Mouse (Mus musculus) frontal cortex, adult 2 months (tissue): Measurements from ENCODE around the gene Fam81a. TPM values are rescaled to one million over a fixed set of nuclear protein-coding genes. Genes with fewer than 3 reads are reported as not detected.

Source experiments
- DNase-seq, 2 experiments: peaks; one replicate each; pipeline ENCODE4 v3.0.0; 2022; ENCODE audit warnings: low spot score in 1 of 2; ENCODE audit errors: extremely low spot score in 1 of 2
- polyA plus RNA-seq: library from polyadenylated mRNA; depleted of rRNA; stranded (reverse); fragments of >200 nt; gene quantifications from 2 replicates; pipeline ENCODE4 v1.2.3, GENCODE M21; 2012; rRNA removed

The Fam81a gene
- polyA plus RNA-seq, 1 experiment: 131 TPM

DNA sequence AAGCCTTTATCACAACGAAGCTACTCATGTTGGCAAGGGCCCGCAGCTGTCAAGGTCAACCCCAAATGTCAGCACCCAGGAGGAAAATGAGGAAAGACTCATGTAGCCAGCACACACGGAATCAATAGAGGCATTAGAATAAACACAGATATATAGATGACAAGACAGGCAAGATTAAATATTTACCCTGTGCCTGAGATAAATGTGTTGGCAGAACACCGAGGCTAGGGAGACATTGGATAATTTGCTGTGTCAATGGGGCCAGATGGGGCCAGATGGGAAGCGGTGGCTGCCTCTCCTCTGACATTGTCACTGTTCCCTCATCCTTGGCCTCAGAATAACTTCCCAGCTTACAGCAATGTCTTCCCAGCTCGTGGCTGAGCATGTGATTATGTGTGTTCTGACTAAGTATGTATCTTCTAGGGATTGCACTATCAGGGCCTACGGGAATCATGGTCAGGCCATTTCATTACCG is 72.4 kb downstream of the Fam81a start:
- DNase-seq: no peak

GRCm38 (mm10) chr9:70067497-70067896 is 74.9 kb downstream of the Fam81a start:
- DNase-seq: no peak

DNA sequence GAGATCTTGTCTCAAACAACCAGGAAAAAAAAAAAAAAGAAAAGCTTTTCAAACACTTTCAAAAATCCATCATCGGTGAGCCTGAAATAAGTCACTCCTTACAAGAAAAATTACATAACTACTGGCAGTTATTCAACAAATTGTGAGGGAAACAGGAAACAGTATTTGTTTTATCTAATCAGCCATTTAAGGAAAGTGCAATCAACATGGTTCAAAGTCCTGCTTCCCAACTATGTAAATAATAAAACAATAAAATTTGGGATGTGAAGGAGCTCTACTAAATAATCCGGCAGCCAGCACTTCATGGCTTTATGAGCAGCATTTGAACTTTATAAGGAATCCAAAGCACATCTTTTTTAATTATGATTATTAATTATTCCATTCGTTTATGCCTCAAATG is 80.3 kb downstream of the Fam81a start:
- DNase-seq: no peak

DNA sequence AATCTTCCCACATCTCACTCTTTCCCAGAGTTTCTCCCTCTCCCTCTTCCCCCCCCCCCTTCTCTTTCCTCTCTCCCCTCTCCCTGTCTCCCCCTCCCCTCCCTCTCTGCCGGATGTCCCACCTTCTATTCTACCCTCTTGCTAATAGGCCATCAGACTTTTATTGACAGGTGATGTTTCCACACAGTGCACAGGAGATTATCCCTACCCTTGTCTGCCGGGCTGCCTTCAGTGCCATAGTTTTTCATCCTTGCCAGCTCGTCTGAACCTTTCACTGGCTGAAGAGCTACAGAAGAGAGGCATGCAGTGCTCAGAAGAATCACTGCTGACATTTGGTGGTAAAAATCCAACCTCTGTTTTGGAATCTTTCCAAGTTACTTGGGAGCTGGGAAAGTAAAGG is 88.9 kb downstream of the Fam81a start:
- no peak for DNase-seq

- no peak for DNase-seq
Observed at GRCm38 (mm10) chr9:70052730-70053129, 89.6 kb downstream of the Fam81a start.

GRCm38 (mm10) chr9:70049839-70050238 is 92.5 kb downstream of the Fam81a start:
- DNase-seq: no peak

DNA sequence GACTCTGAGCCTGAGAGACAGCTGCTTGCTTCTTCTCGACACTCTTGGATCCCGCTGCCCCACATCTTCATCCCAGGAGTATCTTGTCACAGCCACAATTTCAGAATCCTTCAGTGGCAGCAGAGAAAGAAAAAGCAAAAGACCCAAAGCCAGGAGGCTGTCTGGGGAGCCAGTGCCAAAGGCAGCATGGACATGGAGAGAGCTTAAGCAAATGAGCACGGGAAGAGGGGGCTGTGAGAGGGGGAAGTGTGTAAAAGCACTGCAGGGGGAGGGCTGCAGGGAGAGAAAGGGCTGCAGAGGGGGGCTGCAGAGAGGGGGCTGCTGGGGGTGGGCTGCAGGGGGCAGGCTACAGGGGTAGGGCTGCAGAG is 93.0 kb downstream of the Fam81a start:
- DNase-seq: no peak

GRCm38 (mm10) chr9:70048751-70049415 is 93.5 kb downstream of the Fam81a start:
- no peak for DNase-seq

DNA sequence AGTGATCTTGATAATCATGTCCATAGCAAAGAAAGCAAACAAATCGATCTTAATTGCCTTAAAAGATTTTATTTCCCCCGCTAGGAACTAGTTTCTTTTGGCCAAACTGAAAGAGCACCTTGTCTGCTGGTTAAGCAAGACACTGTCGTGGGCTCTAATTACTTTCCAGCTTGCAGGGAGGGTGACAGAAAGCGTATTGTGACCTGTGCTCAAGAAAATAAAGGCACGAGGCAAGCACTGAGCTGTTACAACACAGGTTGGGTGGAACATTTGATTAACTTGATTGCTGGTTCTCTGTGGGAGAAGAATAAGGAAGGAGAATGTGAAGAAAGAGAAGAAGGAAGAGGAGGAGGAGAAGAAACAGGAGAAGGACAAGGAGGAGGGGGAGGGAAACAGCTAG is 94.1 kb downstream of the Fam81a start:
- no peak for DNase-seq

DNA sequence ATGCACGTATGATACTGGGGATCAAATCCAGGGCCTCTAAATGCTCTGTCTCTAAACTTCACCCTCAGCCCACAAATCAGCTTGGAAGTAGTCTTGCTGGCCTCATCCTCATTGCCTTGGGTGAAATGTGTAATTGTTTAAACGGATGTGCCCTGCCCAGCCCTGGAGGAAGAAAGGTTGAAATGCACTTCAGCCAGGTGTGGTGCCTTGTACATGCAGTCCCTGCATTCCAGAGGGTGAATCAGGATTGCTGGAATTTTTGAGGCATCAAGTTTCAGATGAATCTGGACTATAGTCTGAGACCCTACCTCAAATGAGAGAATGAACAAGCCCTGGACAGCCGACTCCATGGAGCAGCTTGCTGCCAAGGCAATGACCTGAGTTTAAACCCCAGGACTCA is 94.5 kb downstream of the Fam81a start:
- no peak for DNase-seq

GRCm38 (mm10) chr9:70046255-70046654 is 96.1 kb downstream of the Fam81a start:
- DNase-seq: no peak

- no peak for DNase-seq
Observed at GRCm38 (mm10) chr9:70044865-70045264, 97.5 kb downstream of the Fam81a start.

- no peak for DNase-seq
Observed at GRCm38 (mm10) chr9:70042935-70043334, 99.4 kb downstream of the Fam81a start.

DNA sequence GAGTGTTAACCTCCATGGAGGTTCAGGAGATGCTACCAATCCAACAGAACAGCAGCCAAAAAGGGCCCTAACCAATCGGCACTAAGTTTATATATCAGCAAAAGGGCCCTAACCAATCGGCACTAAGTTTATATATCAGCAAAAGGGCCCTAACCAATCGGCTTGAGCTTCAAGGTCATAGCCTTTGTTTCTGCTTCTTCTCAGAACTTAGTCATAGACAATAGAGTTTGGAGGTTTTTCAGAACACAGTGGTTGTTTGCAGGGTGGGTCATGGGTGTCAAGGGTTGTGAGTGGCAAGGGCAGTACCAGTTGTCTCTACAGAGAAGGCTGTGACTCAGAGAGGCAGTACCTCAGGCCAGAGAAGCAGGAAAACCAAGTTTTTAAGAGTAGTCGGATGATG is 100.2 kb downstream of the Fam81a start:
- DNase-seq: no peak

DNA sequence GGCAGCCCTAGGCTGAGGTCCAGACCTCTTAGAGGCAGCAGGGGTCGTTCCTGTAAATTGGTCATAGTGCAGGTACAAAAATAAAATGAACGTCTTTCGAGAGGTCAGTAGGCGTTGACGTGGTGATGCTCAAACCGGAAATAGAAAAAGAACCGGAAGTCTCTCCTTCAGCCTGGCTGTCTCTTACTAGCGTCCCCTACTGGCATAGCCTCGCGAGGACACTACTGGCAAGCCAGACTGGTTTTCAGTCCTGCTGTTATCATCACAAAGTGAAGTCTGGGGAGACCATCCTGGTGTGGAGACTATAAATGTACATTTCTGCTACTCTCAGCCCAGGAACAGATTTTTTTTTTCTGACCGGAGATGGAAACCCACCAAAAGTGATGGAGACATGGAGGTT is 101.8 kb downstream of the Fam81a start:
- DNase-seq: no peak

- DNase-seq: no peak
Observed at GRCm38 (mm10) chr9:70039597-70040385, 102.6 kb downstream of the Fam81a start.

Other genes with a start within 250 kb of the Fam81a start
- gene Bnip2, start 153.1 kb downstream of the Fam81a start, polyA plus RNA-seq: 44.6 and 48.0 TPM in 2 replicates
- 72.5 and 78.8 TPM in 2 replicates for gene Gtf2a2, start 130.0 kb downstream of the Fam81a start, polyA plus RNA-seq
- not detected in 2 replicates for gene Gcnt3, start 104.5 kb downstream of the Fam81a start, polyA plus RNA-seq
- 7.9 and 8.2 TPM in 2 replicates for gene Myo1e, start 64.8 kb upstream of the Fam81a start, polyA plus RNA-seq